Mouse (Mus musculus) lung, adult 18-20 months (tissue): ENCODE measurements around the gene Bsdc1.
"Not testable (repeated sequence)": the region's sequence is repeated elsewhere in the genome, so short reads cannot be mapped to it uniquely, and the experiment has no call there.

ENCODE experiments used
- DNase-seq, 2 experiments: peaks; one replicate each; pipeline ENCODE4 v3.0.0; 2022; ENCODE audit warnings: mixed read lengths in 2 of 2

The Bsdc1 gene

DNA sequence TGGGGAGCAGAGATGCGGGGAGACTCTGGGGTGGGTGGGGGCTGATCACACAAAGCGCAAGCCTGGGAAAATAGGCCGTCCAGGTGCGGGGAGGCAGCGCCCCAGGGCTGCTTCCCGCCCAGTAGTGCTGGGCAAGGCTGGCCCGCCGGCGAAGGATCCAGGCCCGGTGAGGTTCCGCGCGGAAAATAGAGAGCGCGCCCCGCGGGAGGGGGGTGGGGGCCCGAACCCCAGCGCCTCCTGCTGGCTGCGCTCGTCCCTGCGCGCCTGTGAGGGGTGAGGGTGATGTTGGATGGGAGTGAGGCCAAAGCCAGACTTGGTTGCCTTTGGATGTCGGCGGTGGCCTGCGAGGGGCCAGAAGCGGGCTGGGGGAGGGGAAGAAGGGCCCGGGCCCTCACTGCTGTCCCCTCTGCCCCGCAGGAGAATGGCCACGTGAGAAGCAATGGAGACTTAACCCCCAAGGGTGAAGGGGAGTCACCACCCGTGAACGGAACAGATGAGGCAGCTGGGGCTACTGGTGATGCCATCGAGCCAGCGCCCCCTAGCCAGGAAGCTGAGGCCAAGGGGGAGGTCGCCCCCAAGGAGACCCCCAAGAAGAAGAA, 53.0 kb downstream of the Bsdc1 start:
- DNase-seq, result no peak

- DNase-seq, result peak; percentile 55 to 76
Measured at GRCm38 (mm10) chr4:129516925-129517324, 55.5 kb downstream of the Bsdc1 start.

- no peak for DNase-seq
Measured at GRCm38 (mm10) chr4:129518519-129518918, 57.1 kb downstream of the Bsdc1 start.

DNA sequence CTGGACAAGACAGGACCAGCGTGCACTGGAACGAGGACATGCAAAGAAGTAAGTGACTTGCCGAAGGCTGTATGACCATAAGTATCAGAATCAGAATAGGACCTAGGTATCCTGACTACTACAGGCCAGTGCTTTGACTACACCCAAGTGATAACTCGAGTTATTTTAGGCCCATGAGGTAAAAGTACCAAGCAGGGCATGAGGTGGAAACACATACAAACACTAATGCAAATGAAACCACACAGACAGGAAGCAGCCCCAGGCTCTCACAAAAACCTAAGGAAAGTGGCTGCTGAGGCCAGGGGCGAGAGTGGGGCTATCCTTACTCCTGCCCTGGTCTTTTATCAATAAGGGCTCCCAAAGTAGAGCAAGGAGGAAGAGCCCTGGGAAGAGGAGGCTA, 64.0 kb downstream of the Bsdc1 start:
- DNase-seq, result no peak

GRCm38 (mm10) chr4:129525889-129526288, 64.5 kb downstream of the Bsdc1 start:
- DNase-seq, result no peak

DNA sequence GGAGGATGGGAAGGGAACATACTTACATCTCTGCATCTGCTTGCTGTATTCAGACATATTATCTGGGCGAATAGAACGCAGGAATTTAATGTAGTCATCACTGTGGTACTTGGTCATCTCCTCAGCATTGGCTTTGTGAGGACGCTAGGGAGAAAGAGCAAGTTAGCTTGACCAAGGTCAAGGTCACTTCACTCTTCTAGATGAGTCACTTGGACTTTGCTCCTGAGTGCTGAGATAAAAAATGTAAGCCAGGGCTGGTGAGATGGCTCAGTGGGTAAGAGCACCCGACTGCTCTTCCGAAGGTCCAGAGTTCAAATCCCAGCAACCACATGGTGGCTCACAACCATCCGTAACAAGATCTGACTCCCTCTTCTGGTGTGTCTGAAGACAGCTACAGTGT, 67.5 kb downstream of the Bsdc1 start:
- DNase-seq, result not testable (repeated sequence)
